Mouse (Mus musculus) ovary, adult 18-20 months (tissue): ENCODE measurements around the gene Adssl1.

Experiments
- DNase-seq: peaks from one replicate; pipeline ENCODE4 v3.0.0; 2022; ENCODE audit warnings: low spot score, mixed read lengths

The Adssl1 gene

DNA sequence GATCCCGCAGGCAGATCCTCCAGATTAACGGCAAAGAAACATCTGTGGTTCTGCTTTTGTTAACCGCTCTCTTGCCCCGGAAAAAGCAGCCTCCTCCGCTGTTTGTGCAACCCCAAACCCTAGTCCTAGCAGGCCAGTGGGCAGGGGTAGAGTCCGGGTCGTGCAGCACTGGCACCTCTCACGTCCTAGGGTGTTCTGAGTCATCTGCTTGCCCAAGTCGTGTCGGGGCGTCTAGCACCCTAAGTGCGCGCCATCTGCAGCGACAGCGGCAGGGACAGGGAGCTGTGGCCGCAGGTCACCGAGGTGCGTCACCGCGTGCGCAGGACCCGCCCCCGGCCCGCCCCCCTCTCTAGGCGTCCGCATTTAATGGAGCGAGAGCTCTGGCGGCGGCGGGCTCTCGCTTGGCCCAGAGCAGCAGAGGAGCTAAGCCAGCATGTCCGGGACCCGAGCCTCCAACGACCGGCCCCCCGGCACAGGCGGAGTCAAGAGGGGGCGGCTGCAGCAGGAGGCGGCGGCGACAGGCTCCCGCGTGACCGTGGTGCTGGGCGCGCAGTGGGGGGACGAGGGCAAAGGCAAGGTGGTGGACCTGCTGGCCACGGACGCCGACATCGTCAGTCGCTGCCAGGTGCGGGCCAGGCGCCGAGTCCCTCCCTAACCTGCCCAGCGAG is at the start of gene Adssl1:
TSS of gene Adssl1 (plus strand) at position 360 of the 668 bp plus-strand sequence.
- DNase-seq, result peak; percentile 30

DNA sequence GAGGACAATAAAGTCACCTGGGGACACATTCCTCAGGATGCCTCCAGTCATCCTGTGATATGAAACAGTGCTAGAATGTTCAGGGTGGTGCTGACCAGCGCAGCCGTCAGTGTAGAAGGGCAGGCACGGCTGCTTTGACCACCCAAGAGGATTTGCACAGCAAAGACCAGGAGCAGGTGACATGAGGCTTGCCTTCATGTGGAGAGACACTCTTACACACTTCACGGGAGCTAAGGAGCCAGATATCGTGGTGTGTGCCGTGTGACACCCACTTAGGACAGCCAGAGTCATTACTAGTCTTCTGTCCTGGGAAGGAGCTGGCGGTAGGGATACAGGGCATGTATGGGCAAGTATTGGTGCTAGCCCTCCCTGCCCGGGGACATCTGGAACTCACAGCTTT is 49.7 kb upstream of the Adssl1 start:
- no peak for DNase-seq

DNA sequence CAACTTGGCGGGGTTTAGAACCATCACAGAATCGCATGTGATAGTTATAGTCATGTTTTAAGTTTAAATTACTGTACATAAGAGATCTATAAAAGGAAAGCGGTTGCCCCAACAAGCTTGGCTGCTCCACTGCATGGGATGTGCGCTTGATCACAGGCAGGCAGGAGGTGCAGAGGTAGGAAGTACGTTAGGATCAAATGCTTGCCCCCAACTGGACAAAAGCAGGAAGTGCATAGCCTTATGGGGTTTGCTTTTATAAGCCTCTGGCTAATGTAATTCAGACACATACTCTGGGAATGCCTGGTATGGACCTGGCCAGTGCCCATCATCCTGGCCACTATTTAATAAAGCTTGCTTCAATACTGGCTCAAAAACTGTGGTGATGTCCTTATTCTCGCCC is 48.8 kb upstream of the Adssl1 start:
- DNase-seq, result no peak

DNA sequence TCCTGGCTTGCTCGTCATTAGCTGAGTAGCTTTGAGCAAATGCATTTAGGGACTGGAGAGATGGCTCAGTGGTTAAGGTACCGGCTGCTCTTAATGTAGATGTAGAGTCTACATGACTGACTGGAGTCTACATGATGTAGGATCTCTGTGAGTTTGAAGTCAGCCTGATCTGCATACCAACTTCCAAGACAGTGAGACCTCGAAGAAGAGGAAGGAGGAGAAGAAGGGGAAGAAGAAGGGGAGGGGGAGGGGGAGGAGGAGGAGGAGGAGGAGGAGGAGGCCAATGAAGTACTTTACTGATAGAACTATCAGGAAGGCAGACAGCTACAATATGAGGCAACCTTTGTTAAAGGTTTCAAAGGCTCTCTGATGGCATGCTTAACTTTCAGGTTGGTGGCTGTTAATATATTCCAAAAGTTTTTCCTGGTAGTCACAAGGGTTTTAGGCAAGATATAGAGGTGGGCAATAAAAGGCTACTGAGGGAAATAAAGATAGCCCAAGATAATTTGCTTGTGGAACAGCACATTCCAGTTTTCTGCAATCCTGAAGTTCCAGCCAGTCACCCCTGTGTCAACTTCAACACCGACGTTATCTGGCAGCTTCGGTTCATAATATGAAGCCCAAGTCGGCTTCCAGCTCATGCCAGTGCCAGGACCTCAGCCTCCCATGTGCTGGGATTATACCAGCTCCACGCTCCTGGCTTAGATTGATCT is 44.4 kb upstream of the Adssl1 start:
- no peak for DNase-seq

DNA sequence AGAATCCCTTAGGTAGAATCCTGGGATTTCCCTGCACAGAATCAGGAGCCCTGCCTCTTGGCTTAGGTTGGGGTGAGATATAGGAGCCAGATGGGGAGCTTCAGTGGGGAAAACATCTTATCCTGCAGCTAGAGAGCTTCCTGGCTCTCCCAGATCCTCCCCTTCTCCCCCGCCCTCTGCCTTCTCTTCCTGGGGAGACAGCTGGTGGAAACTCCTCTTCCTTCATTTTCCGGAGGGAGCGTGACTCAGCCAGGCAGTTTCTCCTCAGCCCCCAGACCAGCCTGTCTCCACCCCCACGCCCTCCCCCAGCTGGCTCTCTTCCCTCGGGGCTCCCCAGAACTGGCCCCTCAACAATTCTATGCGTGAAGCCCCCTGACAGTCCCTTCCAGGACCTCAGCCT is 43.5 kb upstream of the Adssl1 start:
- peak; percentile 57 for DNase-seq

DNA sequence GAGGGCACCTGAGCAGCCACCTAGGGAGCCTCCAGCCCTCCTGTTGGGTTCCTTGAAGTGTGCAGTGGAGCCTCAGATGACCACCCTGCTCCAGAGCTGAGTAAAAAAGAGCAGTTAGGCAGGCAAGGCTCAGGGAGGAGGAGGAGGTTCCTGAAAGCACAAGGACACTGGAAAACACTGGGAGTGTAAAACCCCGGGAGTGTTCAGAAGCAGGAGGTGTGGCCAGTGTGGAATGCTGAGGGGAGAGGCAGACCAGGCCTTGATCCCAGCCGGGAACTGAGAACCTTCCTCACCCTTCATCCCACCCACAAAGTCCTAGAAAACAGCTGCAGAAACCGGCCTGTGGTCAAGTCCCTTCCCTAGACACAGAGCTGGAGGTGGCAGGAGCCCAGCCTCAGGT is 43.1 kb upstream of the Adssl1 start:
- DNase-seq, result peak; percentile 75

DNA sequence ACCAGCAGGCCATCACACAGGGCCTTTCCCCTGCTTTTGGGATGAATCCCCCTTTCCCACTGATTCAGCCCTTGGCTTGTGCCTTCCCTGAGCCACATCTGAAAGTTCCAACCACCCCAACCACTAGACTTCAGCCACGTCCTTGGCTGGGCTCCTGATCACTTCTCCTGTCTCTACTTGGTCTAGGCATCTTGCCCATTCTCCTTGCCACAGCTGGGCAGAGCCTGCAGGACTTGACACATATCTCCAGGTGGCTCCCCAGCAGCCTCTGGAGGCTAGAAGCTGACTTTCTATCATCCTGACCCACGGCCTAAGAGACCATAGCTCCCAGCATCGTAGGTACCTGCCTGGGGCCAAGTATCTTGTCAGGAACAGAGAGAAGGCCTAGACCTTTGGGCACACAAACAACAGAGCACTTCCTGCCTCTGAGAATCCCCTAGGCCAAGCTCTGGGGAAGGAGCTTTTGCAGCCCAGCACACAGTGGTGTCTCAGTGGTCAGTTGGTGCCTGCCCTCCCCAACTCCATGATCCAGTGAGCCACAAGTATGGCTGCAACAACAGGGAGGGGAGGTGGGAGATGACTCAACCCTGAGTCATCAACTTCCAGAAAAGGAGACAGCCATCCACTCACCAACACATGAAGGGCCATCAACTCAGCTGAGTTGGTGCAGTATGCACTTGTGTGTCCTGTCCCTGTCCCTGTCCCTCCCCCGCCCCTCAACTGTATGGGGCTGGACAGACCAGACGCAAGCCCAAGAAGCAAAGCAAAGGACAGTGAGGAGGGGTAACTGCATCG is 41.4 kb upstream of the Adssl1 start:
- DNase-seq, result peak; percentile 64

DNA sequence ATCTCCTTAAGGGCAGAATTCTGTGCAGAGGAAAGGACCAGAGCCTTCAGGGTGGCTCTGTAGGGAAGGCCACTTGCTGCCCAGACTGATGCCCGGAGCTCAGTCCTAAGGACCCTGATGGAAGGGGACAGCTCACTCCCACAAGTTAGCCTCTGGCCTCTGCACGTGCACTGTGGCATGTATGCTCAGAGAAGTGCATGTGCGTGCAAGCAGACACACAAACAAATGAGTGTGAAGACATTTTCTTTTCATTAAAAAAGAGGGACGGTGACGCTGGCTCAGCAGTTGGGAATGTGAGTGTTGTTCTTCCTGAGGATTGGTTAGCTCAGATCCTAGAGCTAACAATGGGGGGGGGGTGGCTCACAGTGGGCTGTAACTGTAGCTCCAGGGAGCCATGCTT is 40.4 kb upstream of the Adssl1 start:
- DNase-seq, result no peak

DNA sequence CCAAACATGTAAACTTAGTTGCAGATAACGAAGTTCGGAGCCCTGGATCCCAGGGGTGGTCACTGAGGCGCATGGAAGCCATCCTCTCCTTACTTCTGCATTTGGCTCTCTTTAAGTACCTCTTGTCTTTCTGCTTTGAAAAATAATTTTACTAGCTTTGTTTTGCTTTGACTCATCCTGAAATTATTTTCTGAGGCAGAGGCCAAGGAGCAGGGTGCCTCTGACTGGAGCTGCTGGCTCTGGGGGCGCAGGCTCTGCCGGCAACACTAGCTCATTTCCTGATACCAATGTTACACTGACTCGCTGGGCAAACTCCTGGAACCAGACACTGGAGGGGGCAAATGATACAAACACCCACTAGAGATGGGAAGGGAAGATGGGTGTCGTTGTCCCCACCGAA is 39.9 kb upstream of the Adssl1 start:
- DNase-seq, result no peak

DNA sequence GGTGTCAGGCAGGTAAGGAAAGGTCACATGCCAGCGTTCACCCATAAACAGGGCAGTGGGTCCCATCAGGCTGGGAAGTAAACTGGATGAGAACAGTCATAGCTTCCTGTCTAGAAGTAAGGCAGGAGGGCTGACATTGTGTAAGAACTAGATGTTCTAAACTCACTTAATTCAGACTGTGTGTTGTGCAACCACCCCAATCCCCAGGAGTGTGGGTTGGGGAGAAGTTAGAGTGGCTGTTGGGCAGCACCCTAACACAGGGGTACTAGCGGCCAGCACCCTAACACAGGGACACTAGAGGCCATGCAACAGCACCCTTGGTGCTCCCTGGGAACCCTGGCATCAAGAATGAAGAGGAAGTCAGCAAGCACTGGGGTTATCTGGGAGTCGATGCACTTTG is 38.7 kb upstream of the Adssl1 start:
- DNase-seq, result no peak

DNA sequence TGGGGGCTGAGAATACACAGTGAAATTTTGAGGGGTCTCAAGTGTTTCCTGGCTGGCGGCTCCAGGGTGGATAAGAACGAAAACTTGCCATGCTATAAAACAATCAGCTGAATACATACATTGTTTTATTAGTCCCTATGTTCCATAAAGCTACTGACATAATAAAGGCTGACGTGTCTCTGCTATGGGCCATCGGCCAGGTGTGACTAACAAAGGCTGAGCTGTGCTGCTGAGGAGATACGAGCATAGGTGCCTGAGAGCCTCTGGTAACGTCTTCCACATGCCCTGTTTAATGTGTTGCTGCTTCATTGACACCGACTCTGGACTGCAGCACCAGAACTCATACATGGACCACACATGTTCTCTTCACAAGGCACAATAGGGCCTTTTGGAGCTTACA is 34.9 kb upstream of the Adssl1 start:
- DNase-seq, result no peak

DNA sequence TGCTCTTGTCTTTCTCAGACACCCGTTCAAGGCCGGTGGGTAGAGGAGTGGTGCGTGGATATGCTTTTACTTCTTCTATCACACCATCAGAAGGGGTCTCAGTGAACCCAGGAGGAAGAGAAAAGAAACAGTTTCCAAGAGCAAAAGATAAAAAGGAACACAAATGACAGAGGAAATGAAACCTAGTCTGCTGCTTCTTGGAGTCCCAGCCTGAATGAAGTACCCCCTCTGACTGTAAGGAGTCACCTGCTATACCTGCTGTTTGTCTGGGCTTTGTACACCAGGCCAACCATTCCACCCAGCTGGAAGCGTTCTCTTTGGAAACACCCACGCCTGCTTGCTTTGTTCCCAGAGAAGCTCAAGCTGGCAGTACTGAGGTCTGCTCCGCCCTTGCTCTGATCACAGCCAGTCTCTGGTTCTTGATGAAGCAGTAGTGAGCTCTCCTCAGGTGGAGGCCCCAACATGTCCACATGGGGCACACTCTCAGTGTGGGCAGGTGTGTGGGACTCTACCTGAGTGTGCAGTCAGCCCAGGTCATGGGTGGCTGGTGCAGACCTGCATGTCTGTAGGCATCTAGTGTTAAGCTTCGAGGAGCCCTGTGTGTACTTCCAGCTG is 33.8 kb upstream of the Adssl1 start:
- no peak for DNase-seq

DNA sequence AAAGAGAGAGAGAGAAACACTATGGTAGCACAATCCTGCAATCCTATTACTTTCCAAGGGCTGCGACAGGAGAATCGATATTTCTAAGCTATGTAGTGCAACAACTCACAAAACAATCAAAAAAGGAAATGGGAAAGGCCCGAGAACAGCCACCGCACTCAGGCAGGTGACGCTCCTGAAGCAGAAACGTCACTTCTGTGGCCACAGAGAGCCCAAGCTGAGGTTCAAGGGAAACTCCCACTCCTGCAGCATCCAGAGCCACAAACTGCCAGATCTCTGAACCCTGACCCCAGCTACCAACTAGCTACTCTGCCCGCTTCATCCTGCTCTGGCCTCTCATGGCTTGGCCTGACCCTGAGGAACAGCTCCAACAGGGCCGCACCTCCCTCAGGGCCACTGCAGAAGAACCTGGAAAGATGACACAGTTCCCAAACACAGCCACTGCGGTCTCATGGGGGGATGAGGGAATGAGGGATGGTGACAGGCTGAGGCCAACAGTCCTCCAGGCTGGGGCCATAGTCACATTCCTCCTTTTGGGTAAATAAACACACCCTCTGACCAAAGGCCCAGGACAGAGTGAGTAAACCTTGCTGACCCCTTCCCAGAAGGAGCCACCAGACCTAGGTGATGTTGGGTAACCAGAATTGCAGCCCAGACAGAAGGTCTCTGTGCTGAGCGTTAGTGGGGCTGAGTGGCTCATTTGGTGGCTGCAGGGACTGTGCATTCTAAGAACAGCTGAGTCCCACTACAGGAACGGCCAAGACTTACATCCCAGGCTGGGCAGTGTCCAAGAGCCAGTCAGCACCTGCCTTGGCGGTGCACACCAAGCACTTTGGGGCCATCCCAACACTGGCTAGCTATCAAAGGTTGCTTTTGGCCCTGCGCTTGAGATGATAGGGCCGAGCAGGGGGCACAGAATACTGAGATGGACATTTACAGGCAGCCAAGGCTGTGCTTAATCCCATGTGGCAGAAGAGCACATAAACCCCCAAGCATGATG is 32.4 kb upstream of the Adssl1 start:
- no peak for DNase-seq

DNA sequence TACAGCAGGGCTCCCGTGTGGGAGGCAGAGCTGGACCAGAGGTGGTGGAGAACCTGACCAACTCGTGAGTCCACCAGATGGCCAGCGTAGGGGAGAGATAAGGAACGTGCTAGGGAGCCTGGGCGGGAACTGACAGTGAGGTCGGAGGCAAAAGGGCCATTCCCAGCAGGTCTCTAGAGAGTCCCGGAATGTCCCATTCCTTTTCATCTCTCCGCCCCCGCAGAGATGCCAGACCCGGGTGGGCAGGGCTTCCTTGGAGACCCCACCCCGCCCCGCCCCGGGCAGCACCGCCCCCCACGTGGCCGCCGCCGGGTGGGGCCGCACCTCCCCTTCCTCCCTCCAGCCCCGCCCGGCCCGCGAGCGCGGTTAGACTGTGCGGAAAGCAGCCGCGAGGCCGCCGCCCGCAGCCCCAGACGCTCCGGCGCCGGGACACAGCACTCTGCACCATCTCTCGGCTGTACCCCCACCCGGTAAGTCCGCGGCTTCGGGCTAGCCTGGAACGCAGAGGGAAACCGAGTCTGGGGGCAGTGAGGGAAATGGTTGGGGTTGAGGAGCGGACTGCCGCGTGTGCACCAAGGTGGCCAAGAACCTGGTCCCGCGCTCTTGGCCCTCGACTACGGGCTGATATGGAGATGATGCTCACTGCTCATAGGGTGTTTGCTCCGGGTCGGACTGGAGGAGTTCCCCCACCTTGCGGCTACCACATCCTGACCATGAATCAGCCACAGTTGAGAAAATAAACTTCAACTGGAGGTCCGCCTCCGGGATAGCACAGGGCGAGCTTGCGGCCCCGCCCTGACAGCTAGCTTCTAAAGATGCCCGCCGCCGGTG is 31.2 kb upstream of the Adssl1 start, which contains the start of gene Inf2:
TSS of gene Inf2 (plus strand) at position 359 of the 831 bp plus-strand sequence.
- peak; percentile 81 for DNase-seq

DNA sequence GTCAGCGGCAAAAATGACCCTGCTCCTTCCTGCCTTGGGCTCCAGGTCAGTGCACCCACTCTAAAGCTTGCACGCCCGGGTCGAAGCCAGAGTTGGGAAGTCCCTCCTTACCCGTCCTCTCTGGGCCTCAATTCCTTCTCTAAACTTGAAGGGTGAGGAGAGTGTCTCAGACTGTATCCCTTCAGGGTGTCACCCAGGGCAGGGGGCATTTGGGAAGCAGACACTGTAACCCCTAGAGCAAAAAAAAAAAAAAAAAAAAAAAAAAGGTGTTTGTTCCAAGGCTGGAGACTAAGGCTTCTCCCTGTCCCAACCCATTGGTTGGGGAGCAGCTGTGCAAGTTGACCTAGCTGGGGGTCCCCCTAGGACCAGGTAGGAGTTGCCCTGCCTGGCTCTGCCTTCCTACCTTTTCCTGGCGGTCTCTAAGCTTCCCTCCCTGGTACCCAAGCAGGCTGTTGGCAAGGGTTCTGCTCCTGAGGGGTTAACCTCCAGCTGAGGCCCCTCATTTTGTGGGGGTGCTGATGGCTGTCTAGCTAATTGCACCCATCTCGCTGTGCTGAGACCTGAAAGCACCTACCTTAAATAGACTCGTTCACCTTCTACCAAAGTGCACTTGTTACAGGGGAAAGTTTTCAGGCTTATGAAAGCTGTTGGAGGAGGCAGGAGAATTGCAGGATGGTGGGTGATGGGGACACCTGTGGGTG is 30.2 kb upstream of the Adssl1 start:
- DNase-seq, result no peak

DNA sequence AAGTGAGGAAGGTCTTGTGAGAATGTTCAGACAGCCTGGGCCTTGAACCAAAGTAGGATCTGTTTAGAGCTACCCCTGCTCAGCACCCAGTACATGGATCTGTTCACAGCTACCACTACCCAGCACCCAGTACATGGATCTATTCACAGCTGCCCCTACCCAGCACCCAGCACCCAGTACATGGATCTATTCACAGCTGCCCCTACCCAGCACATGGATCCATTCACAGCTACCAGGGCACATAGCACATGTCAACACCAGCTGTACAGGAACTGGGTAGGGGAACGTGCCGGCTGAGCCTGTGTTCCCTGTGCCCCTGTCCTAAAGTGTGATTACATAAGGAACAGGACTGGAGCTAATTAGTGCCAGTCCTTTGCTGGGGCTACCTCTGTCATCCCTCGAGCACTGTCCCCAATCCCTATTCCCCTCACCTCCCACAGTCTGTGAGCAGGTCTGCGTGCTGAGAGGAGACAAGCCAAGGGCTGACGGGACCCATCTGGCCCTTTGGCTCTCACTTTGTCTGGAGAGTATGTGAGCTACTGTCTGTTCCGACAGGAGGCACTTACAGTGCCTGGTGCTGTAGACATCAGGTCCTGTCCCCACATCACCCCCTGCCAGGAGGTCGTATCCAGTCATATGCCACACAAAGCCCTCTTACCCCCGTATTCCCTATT is 29.1 kb upstream of the Adssl1 start:
- no peak for DNase-seq

DNA sequence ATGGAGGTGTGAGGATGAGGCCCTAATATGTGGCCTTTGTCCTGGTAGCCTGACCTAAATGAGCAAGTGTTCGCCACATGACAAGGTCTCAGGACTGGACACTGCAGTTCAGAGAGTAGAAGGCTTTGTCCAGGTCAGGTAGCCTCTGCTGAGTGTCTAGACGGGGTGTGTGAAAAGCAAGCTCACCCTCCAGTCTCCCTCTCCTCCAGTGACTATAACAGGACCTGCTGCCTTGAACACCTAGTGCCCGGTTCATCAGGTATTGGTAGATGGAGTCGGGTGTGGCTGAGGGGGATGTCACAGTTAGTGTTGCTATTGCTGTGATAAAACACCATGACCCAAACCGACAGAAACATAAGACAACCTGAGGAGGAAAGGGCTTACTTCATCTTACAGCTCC is 28.6 kb upstream of the Adssl1 start:
- DNase-seq, result no peak

DNA sequence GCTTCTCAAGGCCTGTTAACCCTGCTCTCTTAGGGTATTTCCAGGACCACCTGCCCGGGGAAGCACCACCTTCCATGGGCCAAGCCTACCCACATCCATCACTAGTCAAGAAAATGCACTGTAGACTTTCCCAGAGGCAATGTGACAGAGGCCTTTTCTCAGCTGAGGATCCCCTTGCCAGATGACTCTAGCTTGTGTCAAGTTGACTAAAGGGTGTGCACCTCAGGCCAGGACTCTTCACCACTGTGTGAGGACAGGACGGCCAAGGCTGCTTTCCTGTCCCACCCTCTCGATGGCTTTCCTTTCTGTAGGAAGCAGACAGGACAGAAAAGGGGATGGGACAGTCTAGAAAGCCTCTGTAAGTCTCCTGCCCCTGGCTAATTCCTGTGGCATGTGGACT is 28.1 kb upstream of the Adssl1 start:
- no peak for DNase-seq
